Mouse (Mus musculus): ENCODE measurements at regions not wholly inside any gene's neighbourhood (a gene's known extent, or its start where the extent isn't known, plus 50 kb on each side); places are given as distances from the start of the nearest gene placed in this dataset.

DNA sequence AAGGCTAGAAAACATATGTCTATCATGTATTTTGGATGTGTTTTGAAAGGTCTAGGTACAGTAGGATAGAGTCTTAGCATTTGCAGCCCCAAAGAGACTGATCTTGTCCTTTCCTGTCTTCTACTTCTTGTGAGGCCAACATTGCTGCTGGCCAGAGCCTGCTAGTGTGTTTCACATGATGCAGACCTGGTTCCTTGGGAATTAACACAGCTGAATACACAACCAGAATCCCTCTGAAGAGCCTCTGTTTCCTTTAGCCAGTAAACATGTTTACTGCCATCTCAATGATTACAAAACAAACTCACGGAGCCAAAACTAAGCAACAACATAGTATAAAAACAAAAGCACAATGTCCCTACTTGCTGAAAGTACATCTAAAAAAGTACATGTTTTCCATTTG lies 598.9 kb downstream of the 9430069I07Rik start:
- no peak for DNase-seq

All from adrenal gland, postnatal 25 days (tissue).